Mouse (Mus musculus) bone marrow macrophage, adult 2 months (primary cell): ENCODE measurements around the gene Pgp.

ENCODE experiments used
- CTCF ChIP-seq: IDR thresholded peaks from 2 replicates; pipeline ENCODE4 v1.5.1; 2012; ENCODE audit warnings: low read depth, mild to moderate bottlenecking, low read length, moderate library complexity
- POLR2A ChIP-seq: IDR thresholded peaks from 2 replicates; pipeline ENCODE4 v1.6.1; 2012; ENCODE audit warnings: mild to moderate bottlenecking, low read depth, low read length, borderline replicate concordance

- no peak for TF ChIP-seq CTCF
- no peak for TF ChIP-seq POLR2A
Measured at GRCm38 (mm10) chr17:24449507-24449906, 20.7 kb upstream of the Pgp start.
